Mouse (Mus musculus): ENCODE data around the gene Mpp3.

Mpp3 gene

DNA sequence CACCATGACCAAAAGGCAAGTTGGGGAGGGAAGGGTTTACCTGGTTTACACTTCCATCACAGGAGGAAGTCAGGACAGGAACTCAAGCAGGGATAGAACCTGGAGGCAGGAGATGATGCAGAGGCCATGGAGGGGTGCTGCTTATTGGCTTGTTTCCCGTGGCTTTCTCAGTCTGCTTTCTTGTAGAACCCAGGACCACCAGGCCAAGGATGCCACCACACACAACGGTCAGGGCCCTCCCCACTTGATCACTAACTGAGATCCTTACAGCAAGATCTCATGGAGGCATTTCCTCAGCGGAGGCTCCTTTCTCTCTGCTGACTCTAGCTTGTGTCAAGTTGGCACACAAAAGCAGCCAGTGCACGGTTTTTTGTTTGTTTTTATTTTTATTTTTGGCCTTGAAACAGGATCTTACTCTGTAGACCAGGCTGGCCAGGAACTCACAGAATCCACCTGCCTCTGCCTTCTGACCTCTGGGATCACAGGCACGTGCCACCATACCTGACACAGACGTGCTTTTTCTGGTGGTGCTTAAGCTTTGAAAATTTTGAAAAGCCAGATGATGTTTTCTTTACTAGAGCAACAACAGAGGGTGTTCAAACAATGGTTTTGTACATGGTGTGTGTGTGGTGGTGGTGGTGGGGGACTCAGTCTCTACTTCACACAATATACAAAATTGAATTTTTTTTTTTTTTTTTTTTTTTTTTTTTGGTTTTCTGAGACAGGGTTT, at the start of gene Mpp3:
TSS of gene Mpp3 (minus strand) at position 375 of the 730 bp plus-strand sequence.
- no peak for DNase-seq (ENCODE audit: low spot score in 2 of 2)

DNA sequence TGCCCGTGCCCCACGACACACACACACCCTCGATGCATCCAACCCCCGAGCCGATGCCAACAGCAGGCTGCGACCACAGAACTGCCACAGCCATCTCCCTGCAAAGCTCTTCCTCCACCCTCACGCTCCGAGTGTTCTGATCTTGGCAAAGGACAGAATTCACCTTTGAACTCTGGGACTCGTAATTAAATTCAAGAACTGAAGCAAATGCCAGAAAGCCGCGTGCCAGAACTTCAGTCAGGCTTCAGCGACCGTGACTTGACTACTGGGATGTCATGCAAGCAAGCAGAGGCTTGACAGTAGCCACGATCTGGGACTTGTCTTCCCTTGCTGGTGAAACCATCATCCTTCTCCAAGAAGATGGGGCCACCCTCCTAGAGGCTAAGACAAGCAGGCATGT, 45.5 kb upstream of the Mpp3 start:
- no peak for DNase-seq (ENCODE audit: low spot score in 2 of 2)

DNA sequence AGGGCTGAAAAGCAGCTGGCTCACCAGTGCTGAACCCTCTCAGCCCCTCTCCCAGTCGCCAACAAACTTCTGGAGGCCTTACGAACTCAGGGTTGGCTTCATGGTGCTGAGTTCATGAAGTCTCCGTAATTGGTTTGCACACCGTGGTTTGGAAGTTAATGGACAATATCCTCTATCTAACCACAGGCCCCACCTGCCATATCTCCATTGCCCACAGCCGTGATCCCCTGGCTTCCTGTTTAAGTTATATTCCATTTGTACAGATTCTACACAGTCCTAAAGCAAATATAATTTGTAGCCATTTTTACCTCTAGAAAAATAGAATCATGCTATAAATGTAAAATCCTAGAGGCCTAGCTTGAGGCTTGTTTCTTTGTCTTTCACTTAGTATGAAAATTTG, 44.5 kb upstream of the Mpp3 start:
- DNase-seq (ENCODE audit: low spot score in 2 of 2) = no peak

DNA sequence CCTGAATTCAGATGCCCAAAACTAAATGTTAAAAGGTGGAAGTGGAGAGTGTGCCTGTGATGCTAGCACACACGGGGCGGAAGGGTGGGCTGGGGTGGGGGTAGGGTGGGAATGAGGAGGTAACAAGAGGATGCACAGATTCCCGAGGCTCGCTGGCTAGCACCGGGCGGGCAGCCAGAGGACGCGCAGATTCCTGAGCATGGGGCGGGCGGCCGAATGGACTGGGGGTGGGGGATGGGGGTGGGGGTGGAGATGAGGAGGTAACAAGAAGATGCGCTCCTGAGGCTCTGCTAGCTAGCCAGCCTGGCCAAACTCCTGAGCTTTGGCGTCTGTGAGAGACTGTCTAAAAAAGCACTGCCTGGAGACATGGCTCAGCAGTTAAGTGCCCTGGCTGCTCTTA, 42.2 kb upstream of the Mpp3 start:
- no peak for DNase-seq (ENCODE audit: low spot score in 2 of 2)

DNA sequence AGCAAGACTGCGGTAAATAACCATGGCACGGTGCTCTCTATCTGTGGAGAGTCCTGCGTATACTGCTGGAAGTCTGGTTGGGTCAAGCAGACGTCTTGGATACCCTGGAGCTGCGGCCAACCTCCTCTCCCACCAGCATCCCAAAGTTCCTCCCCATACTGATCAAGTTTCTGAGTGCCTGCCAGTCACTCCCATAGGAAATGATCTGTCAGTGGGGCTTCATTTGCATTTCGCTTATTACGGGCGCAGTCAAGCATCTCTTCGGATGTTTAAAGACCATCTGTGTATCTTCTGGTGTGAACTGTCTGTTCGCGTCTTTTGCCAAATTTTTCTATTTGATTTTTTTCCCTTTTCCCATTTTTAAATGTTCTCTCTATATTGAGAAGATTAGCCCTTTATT, 41.4 kb upstream of the Mpp3 start:
- DNase-seq (ENCODE audit: low spot score in 2 of 2) = no peak

DNA sequence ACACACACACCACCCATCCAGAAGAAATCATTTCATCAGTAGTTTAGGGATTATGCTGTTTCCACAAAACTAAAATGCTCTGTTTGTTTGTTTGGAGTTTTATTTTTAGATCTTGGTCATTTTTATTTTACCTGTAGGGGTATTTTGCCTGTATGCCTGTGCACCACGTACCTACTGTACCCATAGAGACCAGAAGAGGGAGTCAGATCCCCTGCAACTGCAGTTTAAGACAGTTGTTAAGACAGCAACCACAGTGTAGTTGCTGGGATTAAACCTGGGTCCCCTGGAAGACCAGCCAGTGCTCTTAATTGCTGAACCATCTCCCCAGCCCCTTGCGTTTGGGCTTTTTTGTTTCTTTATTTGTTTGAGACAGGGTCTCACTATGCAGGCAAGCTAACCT, 40.7 kb upstream of the Mpp3 start:
- DNase-seq (ENCODE audit: low spot score in 2 of 2) = no peak

DNA sequence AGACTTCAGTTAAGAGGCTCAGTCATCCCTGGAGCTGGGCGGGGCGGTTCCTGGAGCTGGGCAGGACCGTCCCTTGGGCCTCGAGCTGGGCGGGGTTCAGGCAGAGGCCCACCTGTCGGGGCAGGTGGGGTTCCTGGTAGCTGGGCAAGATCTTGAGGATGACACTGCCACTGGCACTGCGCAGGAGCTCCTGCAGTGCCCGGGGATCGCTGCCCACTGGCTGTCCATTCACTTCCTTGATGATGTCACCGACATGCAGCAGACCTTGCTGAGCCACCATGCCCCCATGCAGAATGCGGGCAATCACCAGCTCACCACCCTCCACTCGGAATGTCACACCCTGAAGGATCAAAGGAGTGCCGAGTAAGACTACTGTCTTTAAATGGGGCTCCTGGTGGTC, 34.8 kb upstream of the Mpp3 start:
- DNase-seq (ENCODE audit: low spot score in 2 of 2) = no peak

DNA sequence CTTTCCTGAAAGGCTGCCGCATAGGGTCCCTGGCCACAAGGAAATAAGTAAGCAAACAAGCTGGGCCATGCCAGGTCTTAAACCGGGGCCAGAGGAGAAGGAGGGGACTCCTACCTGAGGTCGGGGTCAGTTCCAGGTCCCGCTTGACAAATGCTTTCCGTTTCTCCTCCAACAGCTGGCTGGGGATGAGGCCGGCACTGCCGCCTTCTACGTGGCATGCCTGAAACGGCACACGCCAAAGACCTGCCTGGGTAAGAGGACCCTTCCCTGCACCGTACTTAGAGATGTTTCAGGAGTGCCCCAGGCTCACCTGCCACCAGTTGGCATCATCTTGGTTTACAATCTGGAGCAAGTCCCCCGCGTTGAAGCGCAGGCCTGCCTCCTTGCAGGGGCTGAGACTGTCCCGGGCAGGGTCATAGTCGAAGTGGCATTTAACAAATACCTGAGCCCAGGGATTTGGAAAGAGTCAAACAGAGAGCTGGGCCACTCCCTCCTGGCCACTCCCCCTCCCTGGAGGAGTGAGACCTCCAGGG, 33.7 kb upstream of the Mpp3 start:
- no peak for DNase-seq (ENCODE audit: low spot score in 2 of 2)

DNA sequence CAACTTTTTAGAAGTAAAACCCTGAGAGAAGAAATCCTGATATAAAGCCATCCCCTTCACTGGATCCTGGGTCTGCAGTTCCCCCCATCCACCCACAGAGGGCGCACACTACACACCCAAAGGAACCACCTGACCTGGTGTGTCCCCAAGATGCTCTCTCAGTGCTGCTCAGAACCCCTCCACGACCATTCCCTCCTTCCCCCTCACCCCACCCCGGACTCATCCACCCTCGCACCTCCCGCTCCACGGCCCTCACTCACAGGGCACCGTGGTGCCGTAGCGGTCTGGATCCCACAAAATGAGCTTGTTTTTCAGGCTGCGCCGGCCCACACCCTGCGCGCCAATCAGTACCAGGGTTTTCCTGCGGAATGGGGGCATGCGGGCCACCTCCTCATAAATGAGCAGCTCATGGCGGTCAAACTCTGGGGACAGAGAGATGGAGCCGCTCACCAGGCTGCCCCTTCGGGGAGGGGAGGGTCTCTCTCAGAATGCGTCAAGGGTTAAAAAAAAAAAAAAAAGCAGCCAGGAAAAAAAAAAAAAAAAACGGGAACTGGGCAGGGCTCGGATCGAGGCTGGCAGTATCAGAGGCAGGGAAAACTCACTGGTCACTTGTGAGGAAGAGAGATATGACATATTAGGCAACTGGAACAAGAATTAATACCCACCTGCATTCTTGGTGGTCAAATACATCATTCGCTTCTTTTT, 33.1 kb upstream of the Mpp3 start:
- peak; percentile 72 to 79 for DNase-seq (ENCODE audit: low spot score in 2 of 2)

DNA sequence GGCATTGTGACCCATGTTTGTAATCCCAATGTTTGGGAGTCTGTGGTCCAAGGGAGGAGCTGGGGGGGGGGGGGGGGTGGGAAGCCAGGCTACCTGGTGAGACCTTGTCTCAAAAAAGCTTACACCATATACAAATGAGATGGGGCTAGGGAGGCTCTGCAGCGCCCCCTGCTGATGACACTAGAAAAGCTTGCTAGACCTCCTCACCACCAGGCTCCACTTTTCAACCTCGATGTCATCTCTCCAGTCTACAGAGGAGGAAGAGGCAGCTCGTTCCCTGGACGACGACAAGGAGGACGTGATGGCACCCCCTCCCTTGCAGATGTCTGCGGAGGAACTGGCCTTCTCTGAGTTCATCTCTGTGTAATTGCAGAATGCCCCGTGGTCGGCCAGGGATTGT, 25.6 kb upstream of the Mpp3 start:
- peak in 1 of 2 experiments; percentile 58 for DNase-seq (ENCODE audit: low spot score in 2 of 2)

DNA sequence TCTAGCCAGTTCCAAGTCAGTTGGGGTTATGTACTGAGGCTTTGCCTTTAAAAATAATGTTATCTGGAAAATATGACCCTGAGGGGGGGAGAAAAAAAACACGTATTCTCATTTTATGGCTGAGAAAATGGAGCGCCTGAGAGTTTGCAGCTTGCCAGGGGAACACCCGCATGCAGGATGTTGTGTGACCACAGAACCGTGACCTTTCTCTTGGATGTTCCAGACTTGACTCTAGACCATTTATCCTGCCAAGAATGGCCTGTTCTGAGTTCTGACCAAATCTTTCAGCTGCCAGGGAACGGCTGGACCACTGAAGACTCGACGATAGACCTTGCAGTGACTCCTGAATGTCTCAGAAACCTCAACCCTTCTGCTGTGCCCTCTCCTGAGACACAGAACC, 24.9 kb upstream of the Mpp3 start:
- DNase-seq (ENCODE audit: low spot score in 2 of 2) = no peak

DNA sequence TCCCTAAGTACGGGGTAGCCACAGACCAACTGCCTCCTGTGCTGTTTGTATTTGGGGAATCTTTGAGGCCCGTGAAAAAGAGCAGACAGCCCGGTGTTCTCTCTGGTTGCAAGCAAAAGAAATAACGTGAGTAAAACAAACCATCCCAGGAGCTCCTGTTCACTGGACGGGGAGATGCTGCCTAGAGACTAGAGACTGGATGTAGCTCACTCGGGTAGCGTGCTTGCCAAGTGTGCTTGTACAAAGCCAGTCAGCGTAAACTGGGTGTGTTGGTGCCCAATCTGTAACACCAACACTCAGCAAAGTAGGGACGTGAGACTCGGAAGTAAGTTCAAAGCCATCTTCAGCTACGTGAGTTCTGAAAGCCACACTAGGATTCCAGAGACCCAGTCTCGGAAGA, 24.4 kb upstream of the Mpp3 start:
- no peak for DNase-seq (ENCODE audit: low spot score in 2 of 2)

DNA sequence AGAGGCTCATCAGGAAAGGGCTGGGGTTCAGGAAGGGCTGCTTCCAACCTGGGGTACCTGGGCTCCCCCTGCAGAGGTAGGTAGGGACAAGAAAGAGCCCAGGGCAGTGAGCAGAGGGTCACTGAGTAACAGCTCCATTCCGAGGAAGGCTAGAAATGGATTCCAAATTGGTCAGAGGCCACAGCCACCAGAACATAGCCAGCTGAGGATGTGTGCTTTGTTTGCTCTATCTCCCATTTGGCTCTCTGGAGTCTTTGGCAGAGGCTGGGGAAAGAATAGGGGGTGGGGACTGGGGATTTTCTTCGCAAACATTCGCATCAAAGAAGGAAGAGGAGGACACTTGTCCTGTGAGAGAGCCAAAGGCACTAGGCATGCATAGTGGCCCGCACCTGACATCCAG, 23.7 kb upstream of the Mpp3 start:
- no peak for DNase-seq (ENCODE audit: low spot score in 2 of 2)

DNA sequence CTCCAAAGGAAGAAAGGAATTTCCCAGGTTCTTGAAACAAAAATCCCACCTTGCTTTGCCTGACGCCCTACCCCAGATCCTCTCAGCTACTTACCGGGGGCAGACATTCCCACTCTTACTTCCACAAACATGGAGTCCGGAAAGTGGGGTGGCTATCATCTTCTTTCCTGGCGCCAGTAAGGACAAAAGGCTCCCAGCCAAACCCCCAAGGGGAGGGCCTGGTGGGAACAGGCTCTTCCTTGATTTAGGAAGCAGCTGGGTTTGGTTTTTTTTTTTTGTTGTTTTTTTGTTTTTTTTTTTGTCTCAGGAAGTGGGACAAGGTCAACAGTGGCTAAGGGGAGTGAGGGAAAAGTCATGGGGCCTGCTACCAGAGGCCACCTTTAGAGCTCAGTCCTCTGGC, 23.3 kb upstream of the Mpp3 start:
- no peak for DNase-seq (ENCODE audit: low spot score in 2 of 2)

DNA sequence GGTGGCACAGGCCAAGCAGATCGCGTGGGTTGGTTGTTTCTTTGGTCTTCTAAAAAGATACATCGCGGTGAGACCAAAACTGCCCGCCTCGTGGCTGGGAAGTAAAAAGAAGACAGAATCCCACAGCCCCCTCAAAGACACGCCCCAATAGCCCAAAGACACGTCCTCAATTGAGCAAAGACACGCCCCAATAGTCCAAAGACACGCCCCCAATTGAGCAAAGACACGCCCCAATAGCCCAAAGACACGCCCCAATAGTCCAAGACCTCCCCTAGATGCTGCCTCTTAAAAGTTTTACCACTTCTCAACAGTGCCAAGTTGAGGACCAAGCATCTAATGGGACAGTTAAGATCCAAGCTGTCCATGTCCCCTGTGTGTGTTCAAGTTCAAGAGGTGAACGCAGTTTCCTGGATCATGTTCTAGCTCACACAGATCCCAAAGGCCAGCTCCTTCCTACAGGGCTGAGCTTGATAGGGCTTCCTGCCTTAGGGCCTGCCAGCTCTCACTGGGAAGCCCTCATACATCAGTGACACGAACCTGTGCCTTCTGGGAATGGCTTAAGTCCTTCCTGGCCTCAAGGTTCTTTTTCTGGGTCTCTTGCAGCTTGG, 21.7 kb upstream of the Mpp3 start:
- no peak for DNase-seq (ENCODE audit: low spot score in 2 of 2)

DNA sequence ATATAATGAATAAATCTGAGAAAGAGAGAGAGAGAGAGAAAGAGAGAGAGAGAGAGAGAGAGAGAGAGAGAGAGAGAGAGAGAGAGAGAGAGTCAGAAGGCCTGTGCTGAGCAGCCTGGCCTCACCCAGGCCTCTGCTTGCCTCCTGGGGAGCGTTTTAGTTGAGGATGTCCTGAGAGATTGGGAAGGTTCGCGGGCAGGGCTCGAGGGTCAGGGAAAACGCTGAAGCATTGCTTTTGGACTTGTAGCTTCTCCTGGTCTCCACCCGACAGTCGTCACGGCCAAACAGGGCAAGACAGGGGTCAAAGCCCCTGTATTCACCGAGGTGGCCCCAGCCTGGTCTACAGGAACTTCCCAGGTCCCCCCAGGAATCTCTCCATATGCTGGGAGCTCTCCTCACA, 18.3 kb upstream of the Mpp3 start:
- DNase-seq (ENCODE audit: low spot score in 2 of 2) = no peak

DNA sequence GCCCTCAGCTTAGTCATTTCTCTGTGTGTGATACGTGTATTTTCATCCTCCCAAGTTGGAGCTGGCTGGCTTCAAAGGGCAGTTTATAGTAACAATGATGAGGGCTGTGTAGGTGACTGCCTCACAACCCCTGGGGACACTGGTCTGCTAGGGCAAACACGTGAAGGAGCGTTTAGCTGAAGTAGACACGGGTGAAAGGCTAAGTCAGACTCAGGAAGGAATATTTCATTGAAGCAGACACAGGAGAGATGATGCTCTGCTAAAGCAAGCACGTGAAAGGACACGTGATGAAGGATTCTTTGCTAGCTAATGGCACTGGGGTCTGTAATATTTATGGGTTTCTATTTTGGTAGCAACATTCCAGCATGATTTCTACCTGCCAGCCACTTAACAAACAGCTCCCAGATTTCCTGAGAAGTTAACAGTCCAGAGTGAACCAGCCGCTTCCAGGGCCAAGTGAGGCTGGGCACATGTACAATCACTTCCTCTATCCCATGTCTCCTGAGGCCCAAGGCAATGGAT, 16.5 kb upstream of the Mpp3 start:
- DNase-seq (ENCODE audit: low spot score in 2 of 2) = no peak

DNA sequence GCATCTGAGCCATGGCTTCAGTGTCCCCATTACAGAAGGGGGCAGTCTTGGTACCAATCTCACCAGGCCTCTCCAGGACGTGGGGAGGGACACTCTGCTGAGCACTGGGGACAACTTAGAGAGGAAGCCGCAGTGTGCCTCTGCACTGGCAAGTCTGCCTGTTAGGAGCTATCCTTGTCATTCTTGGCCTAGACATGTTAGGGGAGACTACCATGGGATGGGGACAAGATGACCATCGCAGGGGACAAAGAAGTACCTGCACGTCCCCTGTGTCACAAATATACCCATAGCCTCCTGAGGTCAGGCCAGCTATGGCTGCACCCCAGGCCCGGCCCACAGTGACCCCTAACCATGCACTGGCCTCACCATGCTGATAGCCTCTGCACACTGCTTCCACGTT, 15.1 kb upstream of the Mpp3 start:
- no peak for DNase-seq (ENCODE audit: low spot score in 2 of 2)

DNA sequence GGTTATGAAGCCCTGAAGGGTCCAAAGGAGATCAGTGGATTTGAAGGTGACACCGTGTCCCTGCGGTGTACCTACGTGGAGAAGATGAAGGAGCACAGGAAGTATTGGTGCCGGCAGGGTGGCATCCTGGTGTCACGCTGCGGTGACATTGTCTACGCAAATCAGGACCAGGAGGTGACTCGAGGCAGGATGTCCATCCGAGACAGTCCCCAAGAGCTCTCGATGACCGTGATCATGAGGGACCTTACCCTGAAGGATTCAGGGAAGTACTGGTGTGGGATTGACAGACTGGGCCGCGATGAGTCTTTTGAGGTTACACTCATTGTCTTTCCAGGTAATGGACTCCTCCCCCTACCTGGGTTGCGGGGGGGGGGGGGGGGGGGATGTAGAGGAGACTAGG, 14.7 kb upstream of the Mpp3 start:
- DNase-seq (ENCODE audit: low spot score in 2 of 2) = no peak

DNA sequence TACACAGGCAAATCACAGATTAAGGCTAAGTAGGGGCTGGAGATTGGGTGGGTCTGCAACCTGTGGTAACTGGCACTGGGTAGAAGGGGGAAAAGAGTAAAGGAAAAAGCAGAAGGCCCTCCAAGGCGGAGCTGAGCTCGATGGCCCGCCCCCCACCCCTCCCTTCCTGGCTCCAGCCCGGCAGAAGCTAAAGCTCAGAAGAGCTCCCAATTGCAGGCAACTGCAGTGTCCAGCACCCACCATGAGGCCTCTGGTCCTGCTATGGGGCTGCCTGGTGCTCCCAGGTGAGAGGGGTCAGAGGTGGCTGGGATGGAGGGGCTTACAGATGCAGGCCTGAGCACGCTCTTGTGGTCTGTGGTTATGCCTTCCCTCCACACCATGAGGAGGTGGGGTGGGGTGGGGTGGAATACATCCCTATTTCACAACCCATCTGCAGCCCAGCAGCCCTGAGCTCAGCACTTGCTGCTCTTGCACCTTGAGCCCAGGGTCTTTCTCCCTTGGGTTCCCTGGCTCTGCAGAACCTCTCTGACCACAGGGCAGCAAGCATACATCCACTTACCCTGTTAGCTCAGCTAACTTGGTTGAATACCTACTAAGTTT, 13.2 kb upstream of the Mpp3 start, which contains the start of gene Cd300lg:
TSS of gene Cd300lg (plus strand) at position 160 of the 600 bp plus-strand sequence.
- DNase-seq (ENCODE audit: low spot score in 2 of 2) = no peak

DNA sequence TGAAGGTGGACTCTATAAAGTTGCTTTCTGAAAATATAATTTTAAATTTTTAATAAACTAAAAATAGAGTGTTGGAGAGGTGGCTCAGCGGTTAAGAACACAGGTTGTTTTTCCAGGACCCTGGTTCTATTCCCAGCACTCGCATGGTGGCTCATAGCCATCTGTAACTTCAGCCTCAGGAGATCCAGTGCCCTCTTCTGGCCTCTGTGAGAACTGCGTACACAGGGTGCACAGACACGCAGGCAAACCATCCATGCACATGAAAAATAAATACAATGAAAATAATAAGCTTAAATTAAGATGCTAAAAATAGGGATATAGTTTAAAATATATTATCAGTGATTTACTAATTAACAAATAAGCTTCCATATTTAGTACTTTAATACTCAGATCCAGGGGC, 12.4 kb upstream of the Mpp3 start:
- no peak for DNase-seq (ENCODE audit: low spot score in 2 of 2)

DNA sequence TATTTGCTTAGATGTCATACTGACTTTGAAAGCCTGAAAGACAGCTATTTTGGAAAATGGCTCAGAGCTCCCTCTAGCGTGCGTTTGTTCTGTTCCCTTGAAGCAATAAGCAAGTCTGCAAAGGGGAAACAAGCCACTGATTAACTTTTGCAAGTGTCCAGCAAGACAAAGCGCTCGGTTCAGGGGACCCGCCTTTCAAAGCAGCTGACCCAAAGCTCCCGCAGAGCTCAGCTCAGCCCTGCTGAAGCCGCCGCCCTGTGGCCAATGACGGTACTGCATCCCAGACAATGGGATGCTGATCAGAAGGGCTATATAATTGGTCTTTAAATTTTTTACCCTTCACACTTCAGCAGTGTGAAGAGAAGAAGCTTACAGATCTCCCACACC, 11.9 kb upstream of the Mpp3 start:
- DNase-seq (ENCODE audit: low spot score in 2 of 2) = peak; percentile 75 to 94

All from cerebellum, postnatal 4 days (tissue).